Mouse (Mus musculus): ENCODE measurements around the gene Csnka2ip.

DNA sequence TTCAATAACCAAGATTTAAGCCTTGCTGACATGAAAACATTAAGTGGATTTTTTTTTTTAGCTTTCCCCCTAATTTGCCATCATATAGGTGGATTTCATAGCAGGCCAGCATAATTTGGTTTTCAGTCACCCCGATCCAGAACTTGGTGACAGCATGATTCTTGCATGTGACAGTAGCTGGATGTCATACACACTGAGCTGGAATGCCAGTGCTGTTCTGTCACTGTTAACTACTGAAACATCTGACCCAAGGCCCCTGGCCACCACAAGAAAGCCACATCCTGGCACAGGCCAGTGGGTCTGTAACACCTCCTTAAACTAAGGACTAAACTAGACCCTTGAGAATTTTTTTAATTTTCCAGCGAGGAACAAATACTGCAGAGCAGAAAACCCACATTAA is 15.4 kb downstream of the Csnka2ip start:
- TF ChIP-seq MYOG (IDR thresholded peaks at IDR 0.05; ENCODE audit: control insufficient read depth in 1 of 3, insufficient read depth in 1 of 3, insufficient read length in 2 of 3, low read depth in 2 of 3) (no peak), TCF3 (IDR thresholded peaks at IDR 0.05; ENCODE audit: insufficient read length, low read depth) (no peak), POLR2A (IDR thresholded peaks at IDR 0.05; ENCODE audit: insufficient read length, low read depth) (no peak), E2F4 (IDR thresholded peaks at IDR 0.05; ENCODE audit: insufficient read depth) (no peak), MAX (IDR thresholded peaks at IDR 0.05; ENCODE audit: low read depth) (no peak), CEBPB (IDR thresholded peaks at IDR 0.05; ENCODE audit: insufficient read depth, poor library complexity, severe bottlenecking) (no peak)

Measured in myocyte (in vitro differentiated cells).